33 mouse cellular contexts compared by ENCODE assay signal in the genomic region with DNA sequence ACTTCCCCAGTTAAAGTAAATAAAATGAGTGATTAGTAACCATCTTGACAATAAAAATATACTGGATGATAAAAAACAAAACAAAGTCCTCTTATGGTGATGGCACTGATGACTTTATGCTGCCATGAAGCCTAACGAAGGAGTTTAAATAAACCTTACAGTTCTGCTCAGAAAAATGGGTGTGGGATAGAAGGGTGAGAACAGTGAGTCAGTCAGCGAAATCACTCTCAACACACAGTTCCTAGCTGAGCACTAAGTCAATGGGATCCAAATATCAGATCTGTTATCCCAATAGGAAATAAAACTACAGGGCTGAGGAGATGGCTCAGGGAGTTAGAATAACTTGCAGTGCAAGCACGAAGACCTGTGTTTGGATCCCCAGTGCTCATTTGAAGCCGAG.
"Had no signal": no experiment of that assay in that cellular context is flagged by ENCODE, and none has a peak within 500 bp of the region (broad histone marks: within the 10 kb centered on the region; RNA-seq: fewer than 3 reads in every experiment).

No protein-coding gene starts in this region.

- H3K4me1 ChIP-seq: heart, embryonic 12.5 days; heart, embryonic 13.5 days; heart, embryonic 15.5 days; hindbrain, embryonic 10.5 days; hindbrain, embryonic 12.5 days; hindbrain, embryonic 13.5 days; hindbrain, embryonic 15.5 days; kidney, embryonic 15.5 days had no signal

- H3K27ac ChIP-seq: heart, embryonic 13.5 days; heart, embryonic 15.5 days; hindbrain, embryonic 10.5 days; hindbrain, embryonic 12.5 days; hindbrain, embryonic 13.5 days; hindbrain, embryonic 14.5 days; hindbrain, embryonic 15.5 days; hindbrain, postnatal 0 days; intestine, embryonic 15.5 days; kidney, embryonic 15.5 days; kidney, postnatal 0 days; layer of hippocampus, adult 2 months; left cerebral cortex, adult 2 months had no signal

- H3K4me3 ChIP-seq: heart, embryonic 12.5 days; heart, embryonic 13.5 days; heart, embryonic 15.5 days; hindbrain, embryonic 10.5 days; hindbrain, embryonic 12.5 days; hindbrain, embryonic 13.5 days; hindbrain, embryonic 15.5 days; intestine, embryonic 15.5 days; kidney, embryonic 15.5 days; layer of hippocampus, adult 2 months; left cerebral cortex, adult 2 months had no signal

- DNase-seq: heart, postnatal 10 days; heart, postnatal 14 days; heart, postnatal 36 days; heart, postnatal 4 days; kidney, adult 11 months; kidney, adult 18-20 months; kidney, adult 2 months; kidney, adult 8-10 months; kidney, adult 9 months; kidney, postnatal 10 days; kidney, postnatal 14 days; kidney, postnatal 25 days; kidney, postnatal 36 days; kidney, postnatal 4 days; layer of hippocampus, postnatal 36 days had no signal

- ATAC-seq: hindbrain, embryonic 16.5 days; hindbrain, postnatal 0 days; inflammation-experienced regulatory T-cells, adult 6 months; intestine, embryonic 15.5 days; intestine, embryonic 16.5 days; intestine, postnatal 0 days had no signal
